Mouse (Mus musculus) stomach, postnatal 0 days (tissue): ENCODE data around the gene Frrs1. TPM values are rescaled to one million over a fixed set of nuclear protein-coding genes. Genes with fewer than 3 reads are reported as not detected.
A peak's percentile ranks its signal among the peaks of the same experiment; 100 is the strongest.

Source experiments
- ATAC-seq: fragments of 200-750 bp; cut with Nextera tagmentation; 2 replicates; pipeline ENCODE4 v1.8.0; 2017; ENCODE audit not compliant: low FRiP score, low TSS enrichment
- DNase-seq: peaks from one replicate; pipeline ENCODE4 v3.0.0-alpha.2; 2016; ENCODE audit warnings: low spot score
- H3K27ac ChIP-seq: fragments of 300-500 bp; sonication (generic); replicated peaks from 2 replicates; pipeline ENCODE4 v1.5.1; 2014; ENCODE audit warnings: mild to moderate bottlenecking, control low read depth
- H3K27me3 ChIP-seq: fragments of 300-500 bp; sonication (generic); 2 replicates; pipeline ENCODE4 v1.6.1; 2014; ENCODE audit warnings: low read length; ENCODE audit not compliant: control insufficient read depth, insufficient read depth
- H3K36me3 ChIP-seq: fragments of 300-500 bp; sonication (generic); 2 replicates; pipeline ENCODE4 v1.6.1; 2014; ENCODE audit warnings: low read length, mixed read lengths; ENCODE audit not compliant: control insufficient read depth, insufficient read depth
- H3K4me1 ChIP-seq: fragments of 300-500 bp; sonication (generic); replicated peaks from 2 replicates; pipeline ENCODE4 v1.6.1; 2014; ENCODE audit warnings: antibody characterized with exemption; ENCODE audit not compliant: control insufficient read depth, insufficient read depth
- H3K4me2 ChIP-seq: fragments of 300-500 bp; sonication (generic); replicated peaks from 2 replicates; pipeline ENCODE4 v1.6.1; 2014; ENCODE audit warnings: low read depth, mild to moderate bottlenecking, control low read depth, moderate library complexity
- H3K4me3 ChIP-seq: fragments of 300-500 bp; sonication (generic); 2 replicates; pipeline ENCODE4 v1.5.1; 2014; ENCODE audit warnings: low read depth, low read length, control low read depth
- H3K9ac ChIP-seq: fragments of 300-500 bp; sonication (generic); 2 replicates; pipeline ENCODE4 v1.6.1; 2014; ENCODE audit warnings: mild to moderate bottlenecking, low read length, control low read depth, mixed read lengths
- H3K9me3 ChIP-seq: fragments of 300-500 bp; sonication (generic); 2 replicates; pipeline ENCODE4 v1.6.1; 2016; ENCODE audit warnings: low read length; ENCODE audit not compliant: control insufficient read depth
- CTCF ChIP-seq: IDR thresholded peaks from 2 replicates; pipeline ENCODE4 v1.5.1; 2016; ENCODE audit warnings: antibody characterized with exemption, low read depth, mild to moderate bottlenecking, moderate library complexity
- EP300 ChIP-seq: optimal IDR thresholded peaks from 2 replicates; pipeline ENCODE3; 2016; ENCODE audit warnings: antibody characterized with exemption
- WGBS: fragments of 180-500 bp; shearing (Covaris S2); extraction: QIAGEN DNeasy Blood & Tissue Kit; methylation state at CpG from one replicate; pipeline ENCODE4 v1.1.7; 2014; 5-methylcytosine and 5-hydroxymethylcytosine counted together
- polyA plus RNA-seq: library from polyadenylated mRNA; unstranded; fragments of >200 nt; fragmentation: Nextera tagmentation; extraction: Ambion mirVana; gene quantifications from 2 replicates; pipeline ENCODE4 v1.2.1, GENCODE M21; 2015

Gene Frrs1
- polyA plus RNA-seq, 1 experiment from 2014 or later = 22.3 TPM

- DNase-seq = no peak
- 87% methylated on average over 1 of the region's 1 CpGs for WGBS
- Histone ChIP-seq H3K27ac (no peak overlapping the region), H3K4me2 (no peak overlapping the region), H3K36me3 (no peaks in the 10 kb centered on the region), H3K9me3 (no peaks in the 10 kb centered on the region), H3K9ac (no peak overlapping the region), H3K4me1 (no peaks in the 10 kb centered on the region), H3K27me3 (no peaks in the 10 kb centered on the region), H3K4me3 (no peak overlapping the region)
- TF ChIP-seq CTCF = no peak
- TF ChIP-seq EP300 = no peak
- no peak for ATAC-seq
These were observed 82.4 kb downstream of the Frrs1 start for GRCm38 (mm10) chr3:116941559-116942117.

- no peak overlapping the region for H3K4me2 ChIP-seq
- no peaks in the 10 kb centered on the region for H3K4me1 ChIP-seq
- no peak for TF ChIP-seq EP300
- TF ChIP-seq CTCF = no peak
- H3K27ac ChIP-seq = no peak overlapping the region
- H3K9me3 ChIP-seq = no peaks in the 10 kb centered on the region
- DNase-seq (no peak), ATAC-seq (no peak)
- WGBS = 49% methylated on average over 6 of the region's 6 CpGs
- H3K27me3 ChIP-seq = no peaks in the 10 kb centered on the region
- H3K4me3 ChIP-seq = no peak overlapping the region
- H3K9ac ChIP-seq = no peak overlapping the region
- H3K36me3 ChIP-seq = no peaks in the 10 kb centered on the region
These were observed 83.5 kb downstream of the Frrs1 start for GRCm38 (mm10) chr3:116942751-116943150.

- no peak for ATAC-seq
- Histone ChIP-seq H3K4me2 (no peak overlapping the region), H3K4me3 (no peak overlapping the region), H3K9ac (no peak overlapping the region), H3K27ac (no peak overlapping the region), H3K9me3 (no peaks in the 10 kb centered on the region), H3K4me1 (no peaks in the 10 kb centered on the region), H3K36me3 (no peaks in the 10 kb centered on the region), H3K27me3 (no peaks in the 10 kb centered on the region)
- DNase-seq = no peak
- 72% methylated on average over 4 of the region's 4 CpGs for WGBS
- no peak for TF ChIP-seq EP300
- no peak for TF ChIP-seq CTCF
These were observed 84.2 kb downstream of the Frrs1 start for GRCm38 (mm10) chr3:116943422-116943821.

DNA sequence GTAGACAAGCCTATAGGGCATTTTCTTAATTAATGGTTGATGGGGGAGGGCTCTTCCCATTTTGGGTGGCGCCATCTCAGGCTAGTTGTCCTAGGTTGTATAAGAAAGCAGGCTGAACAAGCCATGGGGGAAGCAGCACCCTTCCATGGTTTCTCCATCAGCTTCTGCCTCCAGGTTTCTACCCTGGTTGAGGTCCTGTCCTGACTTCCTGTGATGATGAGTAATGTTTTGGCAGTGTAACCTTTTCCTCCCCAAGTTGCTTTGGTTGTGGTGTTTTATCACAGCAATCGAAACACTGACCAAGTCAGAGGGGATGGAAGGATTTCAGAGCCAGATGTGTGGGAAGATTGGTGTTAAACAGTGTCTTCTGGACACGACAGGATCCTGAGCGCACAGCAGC is 87.2 kb downstream of the Frrs1 start:
- no peaks in the 10 kb centered on the region for H3K4me1 ChIP-seq
- ATAC-seq = no peak
- no peak for DNase-seq
- no peaks in the 10 kb centered on the region for H3K36me3 ChIP-seq
- no peak overlapping the region for H3K4me3 ChIP-seq
- 83% methylated on average over 4 of the region's 4 CpGs for WGBS
- H3K4me2 ChIP-seq = no peak overlapping the region
- no peaks in the 10 kb centered on the region for H3K9me3 ChIP-seq
- no peak overlapping the region for H3K27ac ChIP-seq
- no peak overlapping the region for H3K9ac ChIP-seq
- H3K27me3 ChIP-seq = no peaks in the 10 kb centered on the region
- TF ChIP-seq EP300 = no peak
- TF ChIP-seq CTCF = no peak

DNA sequence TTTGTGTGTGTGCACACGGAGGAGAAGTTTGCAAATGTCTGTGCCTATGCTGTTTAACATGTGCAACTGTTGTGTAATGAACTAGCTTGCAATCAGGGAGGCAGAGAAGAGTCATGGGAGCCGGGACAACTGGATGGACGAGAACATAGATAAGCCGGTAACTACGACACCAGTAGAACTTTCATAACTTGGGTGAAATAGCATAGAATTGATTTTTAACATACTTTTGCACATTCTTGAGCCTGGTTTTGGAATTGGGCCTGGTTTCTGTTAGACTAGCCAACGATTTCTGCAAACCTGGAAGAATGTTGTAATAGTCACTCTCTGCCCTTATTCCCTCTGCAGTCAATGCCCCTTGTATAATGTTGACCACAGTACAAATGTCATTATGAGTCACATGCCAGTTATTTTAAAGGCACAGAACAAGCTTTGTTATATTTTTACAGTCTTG is 91.4 kb downstream of the Frrs1 start:
- Histone ChIP-seq H3K4me3 (no peak overlapping the region), H3K9me3 (no peaks in the 10 kb centered on the region), H3K4me2 (no peak overlapping the region), H3K27ac (no peak overlapping the region), H3K9ac (no peak overlapping the region), H3K27me3 (no peaks in the 10 kb centered on the region), H3K36me3 (no peaks in the 10 kb centered on the region), H3K4me1 (no peaks in the 10 kb centered on the region)
- DNase-seq (no peak), ATAC-seq (peak; percentile 74; the same call in 1 of the 2 replicates)
- 62% methylated on average over 6 of the region's 6 CpGs for WGBS
- no peak for TF ChIP-seq EP300
- TF ChIP-seq CTCF = no peak

- H3K27me3 ChIP-seq = no peaks in the 10 kb centered on the region
- no peak for ATAC-seq
- DNase-seq = no peak
- H3K27ac ChIP-seq = 0 out of 2 replicates have a peak overlapping the region, but pooled peaks have one; percentile 8
- no peaks in the 10 kb centered on the region for H3K9me3 ChIP-seq
- H3K4me2 ChIP-seq = no peak overlapping the region
- 73% methylated on average over 3 of the region's 3 CpGs for WGBS
- TF ChIP-seq CTCF = no peak
- no peak for TF ChIP-seq EP300
- no peaks in the 10 kb centered on the region for H3K4me1 ChIP-seq
- no peaks in the 10 kb centered on the region for H3K36me3 ChIP-seq
- H3K4me3 ChIP-seq = no peak overlapping the region
- H3K9ac ChIP-seq = no peak overlapping the region
These were observed 92.2 kb downstream of the Frrs1 start for GRCm38 (mm10) chr3:116951489-116951888.
